Comparison of ENCODE assay signal across 8 mouse cellular contexts in genomic region chr7:24586828-24587227, GRCm38 (mm10). TPM values are rescaled to one million over a fixed set of nuclear protein-coding genes. Genes with fewer than 3 reads are reported as not detected.
DNase-seq lines count a peak whose midpoint lies in the region; ATAC-seq lines count a peak whose summit lies in the region.

No protein-coding gene starts in this region.

- H3K4me3 ChIP-seq in neural tube, embryonic 11.5 days (ENCODE audit: low read depth, low read length), result peak overlapping the region; percentile 41
- H3K4me3 ChIP-seq in liver, embryonic 15.5 days (replicated peaks), result peak overlapping the region; percentile 47

- WGBS in neural tube, embryonic 11.5 days, result 12% methylated on average over 8 of the region's 8 CpGs
- 7% methylated on average over 8 of the region's 8 CpGs for WGBS in liver, embryonic 15.5 days (ENCODE audit: insufficient replicate concordance)

- no peaks in the 10 kb centered on the region for H3K4me1 ChIP-seq in neural tube, embryonic 11.5 days (ENCODE audit: control insufficient read depth, insufficient read depth, low read length)
- H3K4me1 ChIP-seq in liver, embryonic 15.5 days (replicated peaks), result peaks cover 34% of the 10 kb centered on the region

- peak overlapping the region; percentile 71 for H3K4me2 ChIP-seq in neural tube, embryonic 11.5 days (ENCODE audit: low read depth)
- H3K4me2 ChIP-seq in liver, embryonic 15.5 days, result peak overlapping the region; percentile 73

- no peak overlapping the region for H3K27ac ChIP-seq in neural tube, embryonic 11.5 days (ENCODE audit: low read depth, low read length)
- H3K27ac ChIP-seq in liver, embryonic 15.5 days (replicated peaks), result no peak overlapping the region

- H3K27me3 ChIP-seq in neural tube, embryonic 11.5 days (ENCODE audit: control insufficient read depth, insufficient read depth, low read length), result peaks cover 29% of the 10 kb centered on the region
- H3K27me3 ChIP-seq in liver, embryonic 15.5 days, result peaks cover 41% of the 10 kb centered on the region

- intact Hi-C loops in left cerebral cortex, postnatal 25 days (cut with DNase I), result loop anchor here (1.0 kb wide), 1 partner anchor 14 kb away; no protein-coding TSS in a partner anchor

- no peaks in the 10 kb centered on the region; the same call in 1 of the 2 replicates for H3K36me3 ChIP-seq in neural tube, embryonic 11.5 days (ENCODE audit: control insufficient read depth, insufficient read depth, low read length)
- no peaks in the 10 kb centered on the region for H3K36me3 ChIP-seq in liver, embryonic 15.5 days (replicated peaks)

- peak; percentile 48; the same call in 1 of the 2 replicates for ATAC-seq in neural tube, embryonic 11.5 days (ENCODE audit: insufficient read depth, low FRiP score, low TSS enrichment)
- ATAC-seq in liver, embryonic 15.5 days (ENCODE audit: insufficient read depth), result peak; percentile 55

- no peak overlapping the region; the same call in 1 of the 2 replicates for H3K9ac ChIP-seq in neural tube, embryonic 11.5 days (ENCODE audit: low read length)
- no peak overlapping the region for H3K9ac ChIP-seq in liver, embryonic 15.5 days

- H3K9me3 ChIP-seq in neural tube, embryonic 11.5 days (ENCODE audit: control insufficient read depth, low read length), result no peaks in the 10 kb centered on the region
- no peaks in the 10 kb centered on the region for H3K9me3 ChIP-seq in liver, embryonic 15.5 days (replicated peaks)

- DNase-seq in embryo, embryonic 10.5 days (ENCODE audit: low spot score), result peak; percentile 17
- DNase-seq in embryo, embryonic 9.5 days (ENCODE audit: extremely low spot score), result no peak
- DNase-seq in neural tube, embryonic 11.5 days (ENCODE audit: low spot score), result no peak
- DNase-seq in neural tube, embryonic 10.5 days (ENCODE audit: extremely low spot score, low spot score), result no peak
- no peak for DNase-seq in natural killer cell, adult 2 months (ENCODE audit: low spot score in 2 of 2)
- no peak for DNase-seq in right cerebral cortex, postnatal 14 days
- DNase-seq in left cerebral cortex, postnatal 25 days (ENCODE audit: low spot score in 2 of 2), result no peak

RNA-seq across cellular contexts. Expression of gene Ethe1, which starts 0.5 kb away (rescaled TPM):
- polyA plus RNA-seq in neural tube, embryonic 11.5 days (2014; fragmentation: Nextera tagmentation; extraction: Ambion mirVana), result 23.4 and 23.5 TPM in 2 replicates
- polyA plus RNA-seq in liver, embryonic 15.5 days (2015; fragmentation: Nextera tagmentation; extraction: Ambion mirVana), result 27.1 and 28.9 TPM in 2 replicates
- total RNA-seq in left cerebral cortex, postnatal 25 days (2021), result 10 to 100 TPM; 11.1 to 13.2 TPM

RNA-seq across cellular contexts. Expression of gene Zfp575, which starts 0.6 kb away (rescaled TPM):
- polyA plus RNA-seq in neural tube, embryonic 11.5 days (2014; fragmentation: Nextera tagmentation; extraction: Ambion mirVana), result 1.7 and 2.1 TPM in 2 replicates
- polyA plus RNA-seq in liver, embryonic 15.5 days (2015; fragmentation: Nextera tagmentation; extraction: Ambion mirVana), result 0.22 and 0.24 TPM in 2 replicates
- total RNA-seq in left cerebral cortex, postnatal 25 days (2021), result 1 to 10 TPM; 6.7 TPM

RNA-seq across cellular contexts. Expression of gene Phldb3, which starts 23.7 kb away (rescaled TPM):
- 0.11 TPM in 1 of 2 replicates, not detected in the other for polyA plus RNA-seq in neural tube, embryonic 11.5 days (2014; fragmentation: Nextera tagmentation; extraction: Ambion mirVana)
- polyA plus RNA-seq in liver, embryonic 15.5 days (2015; fragmentation: Nextera tagmentation; extraction: Ambion mirVana), result 0.10 and 0.12 TPM in 2 replicates
- total RNA-seq in left cerebral cortex, postnatal 25 days (2021), result under 1 TPM; 0.16 to 0.27 TPM

RNA-seq across cellular contexts. Expression of gene Xrcc1, which starts 40.7 kb away (rescaled TPM):
- polyA plus RNA-seq in neural tube, embryonic 11.5 days (2014; fragmentation: Nextera tagmentation; extraction: Ambion mirVana), result 100 and 120 TPM in 2 replicates
- 41.1 and 48.9 TPM in 2 replicates for polyA plus RNA-seq in liver, embryonic 15.5 days (2015; fragmentation: Nextera tagmentation; extraction: Ambion mirVana)
- 10 to 100 TPM; 34.6 to 37.6 TPM for total RNA-seq in left cerebral cortex, postnatal 25 days (2021)

RNA-seq across cellular contexts. Expression of gene Pinlyp, which starts 40.9 kb away (rescaled TPM):
- not detected in 2 replicates for polyA plus RNA-seq in neural tube, embryonic 11.5 days (2014; fragmentation: Nextera tagmentation; extraction: Ambion mirVana)
- polyA plus RNA-seq in liver, embryonic 15.5 days (2015; fragmentation: Nextera tagmentation; extraction: Ambion mirVana), result not detected in 2 replicates
- total RNA-seq in left cerebral cortex, postnatal 25 days (2021), result not detected
